Mouse (Mus musculus) forebrain, embryonic 16.5 days (tissue): ENCODE data around the gene Rnf148. TPM values are rescaled to one million over a fixed set of nuclear protein-coding genes. Genes with fewer than 3 reads are reported as not detected.

ENCODE experiments used
- polyA plus RNA-seq: library from polyadenylated mRNA; unstranded; fragments of >200 nt; fragmentation: Nextera tagmentation; extraction: Ambion mirVana; gene quantifications from 2 replicates; pipeline ENCODE4 v1.2.1, GENCODE M21; 2015

The Rnf148 gene
- polyA plus RNA-seq, 1 experiment from 2014 or later = not detected

Other genes starting within 250 kb of the Rnf148 start
- gene Rnf133, start 4.8 kb downstream of the Rnf148 start, polyA plus RNA-seq = not detected in 2 replicates
- gene Cadps2, start 184.3 kb upstream of the Rnf148 start, polyA plus RNA-seq = 3.8 and 5.2 TPM in 2 replicates